Mouse (Mus musculus): ENCODE data around the gene 1700014D04Rik.

DNA sequence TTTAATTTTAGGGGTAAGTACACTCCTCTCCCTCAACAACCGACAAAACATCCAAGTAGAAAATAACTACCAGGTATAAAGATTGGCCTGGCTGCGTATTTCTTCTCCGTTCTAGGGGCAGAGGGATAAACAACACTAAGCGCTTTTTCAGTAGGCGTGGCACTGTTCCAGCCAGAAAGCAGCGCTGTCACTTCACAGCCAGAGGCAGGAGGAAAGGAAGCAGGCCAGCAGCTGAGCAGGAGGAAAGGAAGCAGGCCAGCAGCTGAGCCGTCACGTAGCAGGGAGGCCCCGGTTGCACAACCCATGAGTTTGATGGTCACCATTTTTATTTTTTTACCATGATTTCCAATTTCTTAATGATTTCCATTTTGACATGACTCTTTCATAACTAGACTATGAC is 24.7 kb upstream of the 1700014D04Rik start:
- TF ChIP-seq USF1 (IDR thresholded peaks at IDR 0.05; ENCODE audit: low read depth) (no peak), CTCF (IDR thresholded peaks at IDR 0.05; ENCODE audit: control insufficient read depth, insufficient read depth, insufficient read length) (no peak), MYOD1 (IDR thresholded peaks at IDR 0.05; ENCODE audit: control insufficient read depth, insufficient read length, low read depth) (no peak), FOSL1 (IDR thresholded peaks at IDR 0.05; ENCODE audit: insufficient read depth, low read length, poor library complexity, severe bottlenecking) (no peak)
